Mouse (Mus musculus) cerebellum, postnatal 4 days (tissue): ENCODE data around the gene Olfr267.

ENCODE experiments used
- DNase-seq, 2 experiments: peaks; one replicate each; pipeline ENCODE4 v3.0.0; 2022; ENCODE audit warnings: low spot score in 2 of 2, mixed read lengths in 1 of 2

Gene Olfr267

DNA sequence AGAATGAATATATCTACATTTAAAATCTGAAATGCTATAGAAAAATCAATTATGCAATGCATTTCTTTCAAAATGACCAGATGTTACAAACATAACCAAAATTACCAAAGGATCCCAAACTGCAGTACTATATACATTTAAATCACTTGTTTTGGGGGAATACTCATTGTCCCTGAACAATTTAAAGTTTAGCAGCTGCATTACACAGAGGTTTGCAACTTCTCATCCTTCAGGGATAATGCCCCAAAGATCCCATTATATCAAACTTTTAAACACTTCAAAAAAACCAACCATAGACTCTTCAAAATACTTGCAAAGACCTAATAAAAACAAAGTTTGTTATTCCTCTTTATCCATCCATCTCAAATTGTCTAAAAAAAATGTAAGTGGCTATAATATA lies at the start of gene Olfr267:
Gene Olfr267 (minus strand): TSS at position 101 of the 400 bp plus-strand sequence.
- DNase-seq: no peak

DNA sequence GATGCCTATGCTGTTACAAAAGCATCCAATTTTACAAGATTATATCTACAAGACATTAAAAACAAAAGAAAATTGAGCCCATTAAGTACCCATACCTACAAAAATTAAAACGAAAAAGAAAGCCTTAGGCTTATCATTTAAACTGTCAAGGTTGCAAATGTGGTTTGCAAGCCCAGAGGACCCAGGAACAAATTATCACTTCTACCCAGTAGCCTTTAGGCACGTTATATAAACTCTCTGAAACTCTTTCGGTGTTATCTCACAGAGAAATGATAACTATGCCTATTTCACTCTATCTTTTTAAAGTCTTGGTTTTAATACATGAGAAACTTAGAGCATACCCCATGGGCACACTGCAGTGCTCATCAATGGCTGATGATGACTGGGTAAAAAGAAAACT lies 45.4 kb upstream of the Olfr267 start:
- DNase-seq: no peak

DNA sequence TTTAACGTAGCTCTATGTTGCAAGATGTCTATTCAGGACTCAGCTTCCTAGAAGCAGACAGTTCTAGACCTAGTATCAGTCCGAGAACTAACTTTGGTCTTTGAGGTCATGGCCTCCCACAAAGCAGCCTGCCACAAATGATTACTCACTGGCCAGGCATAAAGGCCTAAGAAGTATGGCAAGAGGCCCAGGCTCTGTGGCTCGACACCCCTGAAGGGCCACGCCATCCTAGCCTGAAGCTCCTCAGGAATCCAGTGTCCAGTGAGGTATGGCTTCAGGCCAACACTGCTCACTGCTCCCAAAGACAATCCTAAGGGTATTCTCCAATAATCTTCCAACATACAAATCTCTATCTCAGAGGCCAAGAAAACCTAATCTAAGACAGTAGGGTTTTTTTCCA lies 38.4 kb upstream of the Olfr267 start:
- DNase-seq: no peak

DNA sequence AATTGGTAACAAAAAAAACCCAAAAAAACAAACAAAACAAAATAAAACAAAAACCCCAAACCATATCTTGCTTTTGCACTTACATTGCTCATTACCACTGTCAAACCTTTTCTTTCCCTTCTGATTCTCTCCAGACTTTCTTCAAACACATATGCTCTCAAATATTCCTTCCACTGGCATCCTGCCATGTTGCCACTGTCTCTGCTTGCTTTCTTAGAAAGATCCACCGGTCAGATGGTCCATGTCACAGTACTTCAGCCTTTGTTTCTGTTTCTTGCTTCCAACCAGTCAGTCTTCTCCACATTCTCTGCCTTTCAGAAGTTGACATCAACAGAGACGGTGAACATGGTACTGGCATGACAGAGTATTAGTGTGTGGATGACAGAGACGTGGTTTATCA lies 857 bp downstream of the Olfr267 start:
- DNase-seq: no peak

DNA sequence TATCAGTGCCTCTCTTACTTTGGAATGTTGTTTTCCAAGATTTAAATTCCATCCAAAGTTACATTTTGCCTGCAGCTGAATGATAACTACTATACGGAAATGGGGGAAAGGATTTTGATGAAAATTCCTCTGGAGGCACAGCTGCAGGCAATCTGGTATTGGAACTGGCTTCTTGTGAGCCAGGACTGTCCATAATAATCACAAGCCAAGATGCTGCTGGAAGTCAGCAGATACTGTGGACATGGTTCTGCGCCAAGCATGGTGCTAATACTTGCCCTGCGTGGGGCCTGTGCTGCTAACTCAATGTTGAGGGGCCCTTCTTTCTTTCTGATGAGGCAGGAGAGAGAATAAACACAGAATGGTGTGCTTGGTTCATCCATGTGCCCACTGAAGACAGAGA lies 24.1 kb downstream of the Olfr267 start:
- DNase-seq: no peak

DNA sequence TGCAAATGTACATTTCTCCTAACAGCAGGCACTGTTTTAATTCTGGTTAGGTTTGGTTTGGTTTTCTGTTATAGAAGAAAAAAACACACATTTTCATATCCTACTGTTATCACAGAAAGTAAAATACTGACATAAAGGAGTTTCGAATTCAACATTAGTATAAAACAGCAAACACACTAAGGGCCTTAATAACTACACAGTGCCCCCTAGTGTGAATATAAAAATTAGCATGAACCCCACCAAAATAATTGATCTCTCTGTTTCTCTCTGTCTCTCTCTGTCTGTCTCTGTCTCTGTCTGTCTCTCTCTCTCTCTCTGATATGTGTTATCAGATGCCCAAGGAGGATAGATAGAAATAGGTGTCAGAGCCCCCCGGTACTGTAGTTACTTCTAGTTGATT lies 38.0 kb downstream of the Olfr267 start:
- no peak for DNase-seq

DNA sequence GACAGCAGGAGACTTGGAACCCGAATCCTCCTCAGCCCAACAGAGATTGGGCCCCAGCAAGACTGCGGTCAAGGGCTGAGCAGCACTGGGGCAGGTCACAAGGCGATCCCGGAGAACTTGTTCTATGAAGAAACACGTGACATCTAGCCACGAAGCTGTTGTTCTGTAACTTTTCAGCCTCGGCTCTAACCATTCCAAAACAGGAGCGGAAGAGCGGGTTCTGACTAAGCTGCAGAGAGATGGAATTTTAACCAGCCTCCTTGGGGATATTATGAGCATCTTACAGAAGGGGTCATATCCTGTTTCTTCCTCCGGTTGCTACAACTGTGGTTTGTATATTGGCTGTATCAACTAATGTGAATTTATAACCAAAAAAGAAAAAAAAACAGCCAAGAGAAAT lies 38.4 kb downstream of the Olfr267 start:
- no peak for DNase-seq

DNA sequence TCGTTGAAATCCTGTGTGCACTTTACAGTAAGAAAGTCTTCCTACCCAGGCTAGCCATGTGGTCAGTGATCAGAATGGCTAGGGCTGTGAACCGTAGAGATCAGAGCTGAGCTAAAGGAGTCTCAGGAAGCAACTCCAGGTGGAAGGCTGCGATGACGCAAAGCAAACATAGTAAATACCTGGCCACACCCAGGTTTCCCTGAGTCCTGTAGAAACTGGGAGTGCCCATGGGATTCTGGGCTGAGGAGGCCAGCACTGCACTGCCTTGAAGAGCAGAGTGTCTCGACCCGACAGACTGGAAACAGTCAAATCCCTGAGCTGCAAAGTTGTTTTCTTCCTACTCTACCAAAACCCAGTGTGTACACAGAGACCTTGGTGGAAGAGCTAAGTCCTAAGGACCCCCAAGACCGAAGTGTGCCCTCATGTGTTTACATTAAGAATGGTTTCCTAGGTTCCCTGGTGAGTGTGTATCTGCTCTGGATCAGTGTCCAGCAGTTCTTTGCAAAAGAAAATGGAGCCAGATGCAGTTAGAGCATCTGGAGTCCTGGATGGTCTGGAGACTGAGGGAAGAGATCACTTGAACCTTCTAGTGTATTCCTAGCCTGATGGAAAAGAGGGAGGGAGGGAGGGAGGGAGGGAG lies 41.8 kb downstream of the Olfr267 start:
- DNase-seq: no peak

DNA sequence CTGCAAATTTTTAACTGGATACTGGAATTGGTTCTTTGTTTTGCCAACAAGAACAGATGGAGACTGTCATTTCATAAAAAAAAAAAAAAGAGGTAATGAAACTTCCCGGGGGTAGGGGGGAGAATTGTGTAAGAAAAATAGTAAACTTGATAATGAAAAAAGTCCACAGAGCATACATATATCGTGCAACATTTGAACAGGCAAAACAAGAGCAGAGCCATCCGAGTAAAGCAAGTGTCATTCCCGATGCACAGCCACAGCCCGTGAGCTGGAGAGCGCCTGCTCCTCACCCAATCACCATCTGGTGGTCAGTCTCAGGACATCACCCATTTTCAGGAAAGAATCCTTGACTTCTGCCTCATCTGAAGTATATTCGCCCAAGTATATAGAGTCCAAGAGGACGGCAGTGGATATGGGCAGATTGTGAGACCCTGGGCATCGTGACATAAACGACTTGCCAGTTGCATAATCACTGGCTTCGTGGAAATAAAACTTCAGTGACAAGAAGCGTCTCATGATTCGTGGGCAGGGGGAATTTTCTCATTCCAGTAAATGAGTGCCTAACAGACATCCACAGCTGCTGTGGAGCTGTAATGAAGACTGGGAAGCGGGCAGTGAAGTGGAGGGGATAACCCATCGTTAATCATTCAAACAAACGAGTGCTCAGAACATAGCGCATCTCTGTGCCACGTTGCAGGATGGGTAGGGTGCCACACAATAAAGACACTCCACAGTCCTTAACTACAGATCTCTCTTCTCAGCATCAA lies 50.5 kb downstream of the Olfr267 start:
- no peak for DNase-seq
